ENCODE assay signal across 17 mouse cellular contexts in the genomic region with DNA sequence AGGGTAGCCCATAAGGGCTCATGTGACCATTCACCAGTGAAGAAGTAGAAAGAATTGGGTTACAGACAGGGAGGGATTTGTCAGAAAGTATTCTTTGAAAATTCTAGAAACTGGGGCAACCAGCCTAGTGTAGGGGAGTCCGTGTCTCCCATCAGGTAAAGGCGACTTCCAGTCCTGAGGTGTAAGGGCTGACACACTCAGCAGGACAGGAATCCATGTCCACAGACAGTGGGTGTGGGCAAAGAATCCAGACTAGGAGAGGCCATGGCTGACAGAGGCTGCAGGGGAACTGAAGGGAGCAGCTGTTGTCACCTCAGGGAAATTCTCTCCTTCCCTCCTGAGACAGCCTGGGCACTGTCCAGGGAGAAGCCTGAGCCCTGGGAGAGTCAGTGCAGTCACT. TPM values are rescaled to one million over a fixed set of nuclear protein-coding genes. Genes with fewer than 3 reads are reported as not detected.
DNase-seq lines count a peak whose midpoint lies in the region; ATAC-seq and TF ChIP-seq lines count a peak whose summit lies in the region.
"Not testable (repeated sequence)": the region's sequence is repeated elsewhere in the genome, so short reads cannot be mapped to it uniquely, and the experiment has no call there.
"Had no signal": no experiment of that assay in that cellular context is flagged by ENCODE, and none has a peak within 500 bp of the region (broad histone marks: within the 10 kb centered on the region; RNA-seq: fewer than 3 reads in every experiment).

No protein-coding gene starts in this region.

- DNase-seq in lung, embryonic 14.5 days; thymus, adult 2 months: not testable (repeated sequence)
- peak; percentile 29 for DNase-seq in neural tube, embryonic 10.5 days (ENCODE audit: extremely low spot score, low spot score)

- WGBS in heart, embryonic 15.5 days: 12% methylated on average over 2 of the region's 2 CpGs
- WGBS in lung, embryonic 14.5 days: 16% methylated on average over 2 of the region's 2 CpGs
- WGBS in lung, embryonic 16.5 days: 4% methylated on average over 2 of the region's 2 CpGs
- WGBS in thymus, adult 2 months: 40% methylated on average over 2 of the region's 2 CpGs

- H3K9ac ChIP-seq in ES-Bruce4 (ENCODE audit: low read depth, poor library complexity, severe bottlenecking): peak overlapping the region; percentile 81; the same call in 1 of the 2 replicates
- H3K9ac ChIP-seq in heart, embryonic 15.5 days: not testable (repeated sequence)
- 0 out of 2 replicates have a peak overlapping the region, but pooled peaks have one; percentile 65 for H3K9ac ChIP-seq in lung, embryonic 14.5 days
- H3K9ac ChIP-seq in lung, embryonic 16.5 days (ENCODE audit: low read length): peak overlapping the region; percentile 28; the same call in 1 of the 2 replicates

- not testable (repeated sequence) for H3K27me3 ChIP-seq in ES-Bruce4 (ENCODE audit: control insufficient read depth, insufficient read depth, low read length, poor library complexity, severe bottlenecking); thymus, adult 2 months (ENCODE audit: control insufficient read depth, insufficient read depth, low read length)
- peaks cover 87% of the 10 kb centered on the region for H3K27me3 ChIP-seq in heart, embryonic 15.5 days
- H3K27me3 ChIP-seq in lung, embryonic 14.5 days (ENCODE audit: insufficient read depth, low read length): peaks cover 38% of the 10 kb centered on the region
- peaks cover 24% of the 10 kb centered on the region for H3K27me3 ChIP-seq in lung, embryonic 16.5 days (ENCODE audit: control insufficient read depth, insufficient read depth, low read depth, low read length)

- H3K4me3 ChIP-seq in ES-Bruce4 (ENCODE audit: low read depth, low read length): peak overlapping the region; percentile 57
- peak overlapping the region; percentile 40; the same call in 1 of the 2 replicates for H3K4me3 ChIP-seq in heart, embryonic 15.5 days
- H3K4me3 ChIP-seq in lung, embryonic 14.5 days (ENCODE audit: low read depth, low read length): peak overlapping the region; percentile 44
- H3K4me3 ChIP-seq in lung, embryonic 16.5 days (ENCODE audit: low read length): peak overlapping the region; percentile 59
- peak overlapping the region; percentile 6; the same call in 1 of the 2 replicates for H3K4me3 ChIP-seq in thymus, adult 2 months (ENCODE audit: control insufficient read depth, insufficient read depth, low read length)

- H3K4me2 ChIP-seq in heart, embryonic 15.5 days: not testable (repeated sequence)
- peak overlapping the region; percentile 55 for H3K4me2 ChIP-seq in lung, embryonic 14.5 days
- H3K4me2 ChIP-seq in lung, embryonic 16.5 days (ENCODE audit: low read depth, low read length): peak overlapping the region; percentile 57

- H3K4me1 ChIP-seq in ES-Bruce4 (ENCODE audit: control insufficient read depth, insufficient read depth, low read length); heart, embryonic 15.5 days (replicated peaks); lung, embryonic 14.5 days (ENCODE audit: insufficient read depth); lung, embryonic 16.5 days (replicated peaks; ENCODE audit: control insufficient read depth, insufficient read depth, low read length): not testable (repeated sequence)
- H3K4me1 ChIP-seq in thymus, adult 2 months (replicated peaks; ENCODE audit: control insufficient read depth, insufficient read depth, low read length): peaks cover 30% of the 10 kb centered on the region

- TF ChIP-seq POLR2A in ES-Bruce4 (IDR thresholded peaks at IDR 0.05; ENCODE audit: insufficient read depth, low read length); thymus, adult 2 months (IDR thresholded peaks at IDR 0.05; ENCODE audit: control insufficient read depth, extremely low read depth, insufficient read depth, low read length, poor library complexity): not testable (repeated sequence)

- H3K9me3 ChIP-seq in ES-Bruce4 (replicated peaks; ENCODE audit: control insufficient read depth, insufficient read depth, low read length, poor library complexity, severe bottlenecking); heart, embryonic 15.5 days (replicated peaks); lung, embryonic 14.5 days (ENCODE audit: low read depth, low read length); lung, embryonic 16.5 days (ENCODE audit: control insufficient read depth, low read length): not testable (repeated sequence)

- TF ChIP-seq EP300 in ES-Bruce4 (IDR thresholded peaks at IDR 0.05; ENCODE audit: insufficient read depth, low read depth, low read length): not testable (repeated sequence)

- H3K36me3 ChIP-seq in ES-Bruce4 (ENCODE audit: control insufficient read depth, insufficient read depth, low read length, poor library complexity, severe bottlenecking); heart, embryonic 15.5 days; lung, embryonic 14.5 days (ENCODE audit: insufficient read depth); lung, embryonic 16.5 days (ENCODE audit: control insufficient read depth, insufficient read depth, low read length); thymus, adult 2 months (ENCODE audit: control insufficient read depth, insufficient read depth, low read length): not testable (repeated sequence)

- not testable (repeated sequence) for H3K27ac ChIP-seq in ES-Bruce4 (ENCODE audit: insufficient read depth, low read length); heart, embryonic 15.5 days; lung, embryonic 14.5 days (ENCODE audit: low read depth); thymus, adult 2 months (ENCODE audit: control insufficient read depth, insufficient read depth, low read length)
- H3K27ac ChIP-seq in lung, embryonic 16.5 days (ENCODE audit: low read length): 0 out of 2 replicates have a peak overlapping the region, but pooled peaks have one; percentile 10

- not testable (repeated sequence) for TF ChIP-seq CTCF in ES-Bruce4 (IDR thresholded peaks at IDR 0.05; ENCODE audit: low read depth, low read length); lung, embryonic 14.5 days (IDR thresholded peaks at IDR 0.05; ENCODE audit: low read depth); thymus, adult 2 months (IDR thresholded peaks at IDR 0.05; ENCODE audit: borderline replicate concordance, control insufficient read depth, extremely low read depth, insufficient read depth, low read length, poor library complexity)

- ATAC-seq in heart, embryonic 15.5 days (replicated peaks; ENCODE audit: insufficient number of reproducible peaks, insufficient read depth, low FRiP score, low read depth); lung, embryonic 14.5 days (ENCODE audit: insufficient read depth); lung, embryonic 16.5 days (ENCODE audit: low read depth): not testable (repeated sequence)

RNA-seq across cellular contexts. Expression of a gene that starts 1.4 kb away (rescaled TPM):
- polyA plus RNA-seq in ES-Bruce4 (2011; ENCODE audit: insufficient read depth, insufficient read length, low read depth, missing spikeins): 13.5 and 17.5 TPM in 2 replicates
- 0.84 and 1.8 TPM in 2 replicates for polyA plus RNA-seq in heart, embryonic 15.5 days (2015; fragmentation: Nextera tagmentation; extraction: Ambion mirVana)
- polyA plus RNA-seq in lung, embryonic 14.5 days (2014; fragmentation: Nextera tagmentation; extraction: Ambion mirVana): 44.4 and 51.4 TPM in 2 replicates
- 24.5 and 27.5 TPM in 2 replicates for polyA plus RNA-seq in lung, embryonic 16.5 days (2015; fragmentation: Nextera tagmentation; extraction: Ambion mirVana)
- 20.1 and 20.8 TPM in 2 replicates for polyA plus RNA-seq in thymus, adult 2 months (2012; rRNA removed)
- polyA plus RNA-seq: adrenal gland, adult 2 months; brain, embryonic 14.5 days; cerebellum, adult 2 months; cortical plate, adult 2 months; embryonic facial prominence, embryonic 10.5 days; embryonic facial prominence, embryonic 12.5 days; embryonic facial prominence, embryonic 14.5 days; forebrain, embryonic 11.5 days; forebrain, embryonic 13.5 days; forebrain, embryonic 15.5 days; forebrain, postnatal 0 days had no signal

RNA-seq across cellular contexts. Expression of a gene that starts 23.2 kb away (rescaled TPM):
- polyA plus RNA-seq in ES-Bruce4 (2011; ENCODE audit: insufficient read depth, insufficient read length, low read depth, missing spikeins): 0.64 and 0.84 TPM in 2 replicates
- polyA plus RNA-seq in heart, embryonic 15.5 days (2015; fragmentation: Nextera tagmentation; extraction: Ambion mirVana): 0.36 TPM in 1 of 2 replicates, not detected in the other
- polyA plus RNA-seq in lung, embryonic 14.5 days (2014; fragmentation: Nextera tagmentation; extraction: Ambion mirVana): 1.3 and 1.4 TPM in 2 replicates
- 0.80 and 1.1 TPM in 2 replicates for polyA plus RNA-seq in lung, embryonic 16.5 days (2015; fragmentation: Nextera tagmentation; extraction: Ambion mirVana)
- 1.7 and 2.5 TPM in 2 replicates for polyA plus RNA-seq in thymus, adult 2 months (2012; rRNA removed)
- polyA plus RNA-seq: adrenal gland, adult 2 months; brain, embryonic 14.5 days; cerebellum, adult 2 months; cortical plate, adult 2 months; embryonic facial prominence, embryonic 10.5 days; embryonic facial prominence, embryonic 12.5 days; embryonic facial prominence, embryonic 14.5 days; forebrain, embryonic 11.5 days; forebrain, embryonic 13.5 days; forebrain, embryonic 15.5 days; forebrain, postnatal 0 days had no signal

RNA-seq across cellular contexts. Expression of a gene that starts 37.7 kb away (rescaled TPM):
- polyA plus RNA-seq in ES-Bruce4 (2011; ENCODE audit: insufficient read depth, insufficient read length, low read depth, missing spikeins): 0.81 and 1.4 TPM in 2 replicates
- not detected in 2 replicates for polyA plus RNA-seq in heart, embryonic 15.5 days (2015; fragmentation: Nextera tagmentation; extraction: Ambion mirVana)
- not detected in 2 replicates for polyA plus RNA-seq in lung, embryonic 14.5 days (2014; fragmentation: Nextera tagmentation; extraction: Ambion mirVana)
- polyA plus RNA-seq in lung, embryonic 16.5 days (2015; fragmentation: Nextera tagmentation; extraction: Ambion mirVana): not detected in 2 replicates
- 1.7 and 2.4 TPM in 2 replicates for polyA plus RNA-seq in thymus, adult 2 months (2012; rRNA removed)
- polyA plus RNA-seq: adrenal gland, adult 2 months; brain, embryonic 14.5 days; cerebellum, adult 2 months; cortical plate, adult 2 months; embryonic facial prominence, embryonic 10.5 days; embryonic facial prominence, embryonic 12.5 days; embryonic facial prominence, embryonic 14.5 days; forebrain, embryonic 11.5 days; forebrain, embryonic 13.5 days; forebrain, embryonic 15.5 days; forebrain, postnatal 0 days had no signal

RNA-seq across cellular contexts. Expression of a gene that starts 45.4 kb away (rescaled TPM):
- polyA plus RNA-seq in ES-Bruce4 (2011; ENCODE audit: insufficient read depth, insufficient read length, low read depth, missing spikeins): 0.41 TPM in 1 of 2 replicates, not detected in the other
- not detected in 2 replicates for polyA plus RNA-seq in heart, embryonic 15.5 days (2015; fragmentation: Nextera tagmentation; extraction: Ambion mirVana)
- not detected in 2 replicates for polyA plus RNA-seq in lung, embryonic 14.5 days (2014; fragmentation: Nextera tagmentation; extraction: Ambion mirVana)
- polyA plus RNA-seq in lung, embryonic 16.5 days (2015; fragmentation: Nextera tagmentation; extraction: Ambion mirVana): not detected in 2 replicates
- 1.4 and 1.7 TPM in 2 replicates for polyA plus RNA-seq in thymus, adult 2 months (2012; rRNA removed)
- polyA plus RNA-seq: brain, embryonic 14.5 days; cerebellum, adult 2 months; cortical plate, adult 2 months; embryonic facial prominence, embryonic 10.5 days; embryonic facial prominence, embryonic 12.5 days; embryonic facial prominence, embryonic 14.5 days; forebrain, embryonic 11.5 days; forebrain, embryonic 13.5 days; forebrain, embryonic 15.5 days; forebrain, postnatal 0 days had no signal

Comparison
In these comparisons a context has a peak if more than half of its experiments do, and no peak if none do; other contexts are left out.
1. H3K4me3 ChIP-seq: peak in every context shown above with its lines; median percentile 59 in lung, embryonic 16.5 days; 57 in ES-Bruce4; 44 in lung, embryonic 14.5 days; 40 in heart, embryonic 15.5 days; 6 in thymus, adult 2 months.